Mouse (Mus musculus) cerebellum, adult (tissue): Measurements from ENCODE around the gene St6galnac3.
A peak's percentile ranks its signal among the peaks of the same experiment; 100 is the strongest.

Experiments used
- ATAC-seq: cut with Nextera tagmentation; 2 replicates; pipeline ENCODE4 v1.9.2; 2017; ENCODE audit warnings: mild to moderate bottlenecking, moderate library complexity, mixed read lengths; ENCODE audit not compliant: insufficient number of reproducible peaks, low FRiP score, low TSS enrichment

St6galnac3 gene

GRCm38 (mm10) chr3:153662796-153663195 lies 62.2 kb downstream of the St6galnac3 start:
- ATAC-seq = 0 out of 2 replicates have a peak, but pooled peaks have one; percentile 26

GRCm38 (mm10) chr3:153661927-153662326 lies 63.0 kb downstream of the St6galnac3 start:
- peak; percentile 54 for ATAC-seq

GRCm38 (mm10) chr3:153659575-153660168 lies 65.3 kb downstream of the St6galnac3 start:
- ATAC-seq = no peak

GRCm38 (mm10) chr3:153658051-153658777 lies 66.8 kb downstream of the St6galnac3 start:
- 0 out of 2 replicates have a peak, but pooled peaks have one; percentile 39 for ATAC-seq

- ATAC-seq = no peak
Observed at GRCm38 (mm10) chr3:153655071-153655470, 69.9 kb downstream of the St6galnac3 start.

GRCm38 (mm10) chr3:153652850-153653249 lies 72.1 kb downstream of the St6galnac3 start:
- ATAC-seq = no peak

GRCm38 (mm10) chr3:153648713-153649112 lies 76.3 kb downstream of the St6galnac3 start:
- no peak for ATAC-seq

- ATAC-seq = no peak
Observed at GRCm38 (mm10) chr3:153645803-153646202, 79.2 kb downstream of the St6galnac3 start.

- no peak for ATAC-seq
Observed at GRCm38 (mm10) chr3:153643822-153644519, 81.0 kb downstream of the St6galnac3 start.

GRCm38 (mm10) chr3:153642826-153643225 lies 82.1 kb downstream of the St6galnac3 start:
- no peak for ATAC-seq

GRCm38 (mm10) chr3:153641805-153642204 lies 83.2 kb downstream of the St6galnac3 start:
- ATAC-seq = no peak

- no peak for ATAC-seq
Observed at GRCm38 (mm10) chr3:153637336-153637735, 87.6 kb downstream of the St6galnac3 start.

- no peak for ATAC-seq
Observed at GRCm38 (mm10) chr3:153636804-153637153, 88.2 kb downstream of the St6galnac3 start.

GRCm38 (mm10) chr3:153636094-153636803 lies 88.7 kb downstream of the St6galnac3 start:
- 0 out of 2 replicates have a peak, but pooled peaks have one; percentile 54 for ATAC-seq

- ATAC-seq = no peak
Observed at GRCm38 (mm10) chr3:153631988-153632672, 92.8 kb downstream of the St6galnac3 start.

GRCm38 (mm10) chr3:153626237-153626636 lies 98.7 kb downstream of the St6galnac3 start:
- ATAC-seq = no peak

- ATAC-seq = no peak
Observed at GRCm38 (mm10) chr3:153618976-153619375, 106.0 kb downstream of the St6galnac3 start.

GRCm38 (mm10) chr3:153616849-153617248 lies 108.1 kb downstream of the St6galnac3 start:
- ATAC-seq = no peak

GRCm38 (mm10) chr3:153610239-153610638 lies 114.7 kb downstream of the St6galnac3 start:
- ATAC-seq = no peak

GRCm38 (mm10) chr3:153606331-153606730 lies 118.6 kb downstream of the St6galnac3 start:
- ATAC-seq = peak; percentile 88
